Mouse (Mus musculus) forebrain, embryonic 10.5 days (tissue): ENCODE data around the gene Pax6. TPM values are rescaled to one million over a fixed set of nuclear protein-coding genes. Genes with fewer than 3 reads are reported as not detected.

Experiments
- DNase-seq: peaks from one replicate; pipeline ENCODE4 v3.0.0-alpha.2; 2017; ENCODE audit warnings: low spot score; ENCODE audit errors: extremely low spot score
- H3K27ac ChIP-seq: fragments of 300-500 bp; sonication (generic); 2 replicates; pipeline ENCODE4 v1.5.1; 2016; ENCODE audit warnings: mild to moderate bottlenecking
- H3K27me3 ChIP-seq: fragments of 300-500 bp; sonication (generic); 2 replicates; pipeline ENCODE4 v1.6.1; 2016; ENCODE audit warnings: mild to moderate bottlenecking; ENCODE audit not compliant: poor library complexity, severe bottlenecking
- H3K36me3 ChIP-seq: fragments of 300-500 bp; sonication (generic); replicated peaks from 2 replicates; pipeline ENCODE4 v1.6.1; 2016; ENCODE audit warnings: mild to moderate bottlenecking, moderate library complexity
- H3K4me1 ChIP-seq: fragments of 300-500 bp; sonication (generic); 2 replicates; pipeline ENCODE4 v1.6.1; 2016
- H3K4me3 ChIP-seq: fragments of 300-500 bp; sonication (generic); 2 replicates; pipeline ENCODE4 v1.5.1; 2016; ENCODE audit warnings: mild to moderate bottlenecking, moderate library complexity
- H3K9me3 ChIP-seq: fragments of 300-500 bp; sonication (generic); 2 replicates; pipeline ENCODE4 v1.6.1; 2016; ENCODE audit warnings: mild to moderate bottlenecking, moderate library complexity
- WGBS: fragments of 180-500 bp; shearing (Covaris S2); methylation state at CpG from one replicate; pipeline ENCODE4 v1.1.7; 2016; 5-methylcytosine and 5-hydroxymethylcytosine counted together
- polyA plus RNA-seq: library from polyadenylated mRNA; unstranded; fragments of >200 nt; fragmentation: Nextera tagmentation; extraction: Ambion mirVana; gene quantifications from 2 replicates; pipeline ENCODE4 v1.2.1, GENCODE M21; 2016

The Pax6 gene
- polyA plus RNA-seq, 1 experiment from 2014 or later, result 76.8 TPM

DNA sequence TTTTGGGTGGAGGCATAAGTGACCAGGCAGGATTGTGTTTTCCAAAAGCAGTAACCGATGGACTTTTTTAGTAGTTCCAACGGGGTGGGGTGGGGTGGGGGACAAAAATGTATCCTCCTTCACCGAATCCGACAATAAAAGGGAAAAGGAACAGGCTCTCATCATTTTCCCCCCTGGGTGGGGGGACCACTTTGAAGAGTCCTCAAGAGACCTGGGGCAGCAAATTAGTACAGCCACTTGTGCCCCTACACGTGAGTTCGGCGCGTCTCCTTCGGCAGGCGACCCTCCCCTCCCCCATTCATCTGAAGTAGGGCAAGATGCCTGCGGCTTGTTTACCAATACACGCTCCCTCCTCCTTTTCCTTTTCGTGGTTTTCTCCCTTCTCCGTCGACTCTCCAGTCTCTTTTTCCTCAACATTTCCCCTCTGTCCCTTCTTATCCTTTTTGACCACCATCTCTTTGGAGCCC, 20.6 kb downstream of the Pax6 start:
- under 1% methylated on average over 15 of the region's 15 CpGs for WGBS
- no peak for DNase-seq
- Histone ChIP-seq H3K9me3 (no peaks in the 10 kb centered on the region), H3K36me3 (peaks cover 66% of the 10 kb centered on the region), H3K4me1 (peaks cover 91% of the 10 kb centered on the region), H3K27ac (peak overlapping the region; percentile 89), H3K4me3 (peak overlapping the region; percentile 45), H3K27me3 (peaks cover 95% of the 10 kb centered on the region)

DNA sequence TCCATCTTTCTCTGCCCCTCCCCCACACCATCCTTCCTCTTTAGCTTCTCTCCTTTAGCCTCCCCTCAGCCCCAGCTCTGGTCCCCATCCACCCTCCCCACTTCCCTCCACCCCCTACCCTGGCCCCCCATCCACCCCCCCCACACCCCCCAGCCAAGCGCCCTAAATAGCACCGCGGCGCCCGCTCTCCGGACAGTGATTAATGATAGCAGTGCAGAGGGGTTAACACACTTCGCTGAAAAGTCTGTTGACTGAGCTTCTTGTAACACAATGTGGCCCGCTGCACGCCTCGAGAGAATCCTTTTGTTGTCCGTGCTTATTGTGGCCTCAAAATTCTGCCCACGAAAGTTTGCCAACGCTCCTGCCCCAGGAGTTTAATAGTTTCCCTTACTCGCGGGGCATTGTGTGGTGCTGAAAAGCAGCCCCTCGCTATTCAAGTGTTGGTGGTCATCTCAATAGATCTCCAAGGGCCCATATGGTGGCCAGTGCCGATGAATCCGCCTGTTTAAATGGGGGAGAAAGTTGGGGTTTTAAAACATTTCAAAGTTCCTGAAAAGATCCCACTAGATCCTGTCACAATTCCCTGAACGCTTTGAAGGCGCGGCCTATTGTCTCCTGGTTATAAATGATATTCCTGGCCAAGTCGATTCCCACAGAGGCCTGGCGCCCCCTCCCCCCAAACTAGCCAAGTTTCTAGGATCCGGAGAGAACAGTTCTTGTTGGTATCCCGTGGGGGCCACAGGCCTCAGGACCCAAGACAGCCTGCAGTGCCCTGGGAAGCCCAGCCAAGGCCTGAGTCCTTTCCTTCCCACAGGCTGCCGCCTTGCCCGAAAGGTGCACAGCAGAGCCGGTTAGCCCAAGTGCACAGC, 21.3 kb downstream of the Pax6 start:
- Histone ChIP-seq H3K4me3 (peak overlapping the region; percentile 45), H3K9me3 (no peaks in the 10 kb centered on the region), H3K4me1 (peaks cover 86% of the 10 kb centered on the region), H3K36me3 (peaks cover 68% of the 10 kb centered on the region), H3K27ac (peak overlapping the region; percentile 89), H3K27me3 (peaks cover 88% of the 10 kb centered on the region)
- peak; percentile 62 for DNase-seq
- 2% methylated on average over 28 of the region's 28 CpGs for WGBS

- Histone ChIP-seq H3K36me3 (peaks cover 68% of the 10 kb centered on the region), H3K4me1 (peaks cover 73% of the 10 kb centered on the region), H3K9me3 (no peaks in the 10 kb centered on the region), H3K4me3 (no peak overlapping the region), H3K27me3 (peaks cover 76% of the 10 kb centered on the region), H3K27ac (peak overlapping the region; percentile 63)
- WGBS, result 15% methylated on average over 10 of the region's 10 CpGs
- DNase-seq, result no peak
Observed at GRCm38 (mm10) chr2:105691296-105691695, 22.6 kb downstream of the Pax6 start.

DNA sequence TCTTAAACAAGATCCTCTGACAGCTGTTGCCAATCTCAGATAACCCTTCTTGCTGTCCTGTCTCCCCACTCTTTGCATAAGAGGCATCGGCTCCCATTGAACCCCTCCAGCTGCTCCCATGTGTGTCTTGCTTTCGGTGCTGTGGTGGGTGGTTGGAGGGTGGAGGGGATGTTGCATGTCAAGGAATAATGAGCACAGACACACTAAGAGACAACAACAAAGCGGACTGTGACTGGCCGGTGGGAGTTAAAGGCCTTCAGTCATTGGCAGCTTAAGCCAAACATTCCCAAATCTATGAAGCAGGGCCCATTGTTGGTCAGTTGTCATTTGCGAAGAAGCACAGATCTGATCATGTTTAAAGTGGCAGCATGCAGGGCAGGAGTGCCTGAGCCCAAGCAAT, 29.0 kb downstream of the Pax6 start:
- H3K4me1 ChIP-seq, result peaks cover 21% of the 10 kb centered on the region
- peaks cover 81% of the 10 kb centered on the region for H3K36me3 ChIP-seq
- no peaks in the 10 kb centered on the region for H3K9me3 ChIP-seq
- no peak for DNase-seq
- 80% methylated on average over 5 of the region's 5 CpGs for WGBS
- H3K27me3 ChIP-seq, result peaks cover 11% of the 10 kb centered on the region
- no peak overlapping the region for H3K4me3 ChIP-seq
- 0 out of 2 replicates have a peak overlapping the region, but pooled peaks have one; percentile 44 for H3K27ac ChIP-seq

- Histone ChIP-seq H3K27me3 (peaks cover 2% of the 10 kb centered on the region), H3K9me3 (no peaks in the 10 kb centered on the region), H3K27ac (0 out of 2 replicates have a peak overlapping the region, but pooled peaks have one; percentile 8), H3K4me1 (peaks cover 21% of the 10 kb centered on the region), H3K4me3 (no peak overlapping the region), H3K36me3 (peaks cover 72% of the 10 kb centered on the region)
- 78% methylated on average over 2 of the region's 2 CpGs for WGBS
- DNase-seq, result no peak
Observed at GRCm38 (mm10) chr2:105698631-105699030, 29.9 kb downstream of the Pax6 start.

GRCm38 (mm10) chr2:105701781-105702180, 33.1 kb downstream of the Pax6 start:
- no peaks in the 10 kb centered on the region for H3K9me3 ChIP-seq
- no peaks in the 10 kb centered on the region for H3K27me3 ChIP-seq
- no peak overlapping the region for H3K4me3 ChIP-seq
- DNase-seq, result no peak
- no peak overlapping the region for H3K27ac ChIP-seq
- peaks cover 40% of the 10 kb centered on the region for H3K36me3 ChIP-seq
- peaks cover 22% of the 10 kb centered on the region for H3K4me1 ChIP-seq
- 73% methylated on average over 4 of the region's 4 CpGs for WGBS

- WGBS, result 73% methylated on average over 10 of the region's 10 CpGs
- H3K27me3 ChIP-seq, result no peaks in the 10 kb centered on the region
- H3K4me3 ChIP-seq, result no peak overlapping the region
- peaks cover 32% of the 10 kb centered on the region for H3K36me3 ChIP-seq
- no peaks in the 10 kb centered on the region for H3K9me3 ChIP-seq
- H3K4me1 ChIP-seq, result peaks cover 20% of the 10 kb centered on the region
- no peak overlapping the region for H3K27ac ChIP-seq
- no peak for DNase-seq
Observed at GRCm38 (mm10) chr2:105702586-105702985, 33.9 kb downstream of the Pax6 start.

- Histone ChIP-seq H3K4me3 (no peak overlapping the region), H3K27me3 (no peaks in the 10 kb centered on the region), H3K9me3 (no peaks in the 10 kb centered on the region), H3K36me3 (peaks cover 8% of the 10 kb centered on the region), H3K4me1 (peaks cover 15% of the 10 kb centered on the region), H3K27ac (no peak overlapping the region)
- WGBS, result 63% methylated on average over 2 of the region's 2 CpGs
- DNase-seq, result no peak
Observed at GRCm38 (mm10) chr2:105705320-105705719, 36.6 kb downstream of the Pax6 start.

GRCm38 (mm10) chr2:105709126-105709525, 40.4 kb downstream of the Pax6 start:
- DNase-seq, result no peak
- Histone ChIP-seq H3K27me3 (no peaks in the 10 kb centered on the region), H3K9me3 (no peaks in the 10 kb centered on the region), H3K36me3 (peaks cover 5% of the 10 kb centered on the region), H3K4me1 (peaks cover 2% of the 10 kb centered on the region; the same call in 1 of the 2 replicates), H3K27ac (no peak overlapping the region), H3K4me3 (no peak overlapping the region)
- WGBS, result 93% methylated on average over 3 of the region's 3 CpGs

DNA sequence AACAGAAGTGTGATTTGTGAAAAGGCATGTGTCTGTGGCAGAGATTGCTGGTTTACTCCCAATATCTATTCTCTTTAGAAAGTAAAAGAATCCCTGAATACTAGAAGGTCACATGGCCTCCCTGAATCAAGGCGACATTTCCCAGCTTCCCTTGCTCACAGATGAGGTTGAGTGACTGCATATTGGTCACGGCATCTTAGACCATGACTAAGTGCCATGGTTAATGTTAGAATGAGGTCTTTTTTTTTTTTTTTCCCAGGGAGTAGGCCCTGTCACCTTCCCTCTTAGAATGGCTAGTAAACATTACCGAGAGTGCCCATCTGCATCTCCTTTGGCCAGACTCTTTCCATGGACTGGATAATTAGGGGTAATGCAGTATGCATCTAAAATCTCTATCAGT, 41.8 kb downstream of the Pax6 start:
- Histone ChIP-seq H3K4me1 (peaks cover 11% of the 10 kb centered on the region), H3K27ac (no peak overlapping the region), H3K4me3 (no peak overlapping the region), H3K9me3 (no peaks in the 10 kb centered on the region), H3K36me3 (peaks cover 5% of the 10 kb centered on the region), H3K27me3 (peaks cover 5% of the 10 kb centered on the region; the same call in 1 of the 2 replicates)
- DNase-seq, result no peak
- 87% methylated on average over 3 of the region's 3 CpGs for WGBS

DNA sequence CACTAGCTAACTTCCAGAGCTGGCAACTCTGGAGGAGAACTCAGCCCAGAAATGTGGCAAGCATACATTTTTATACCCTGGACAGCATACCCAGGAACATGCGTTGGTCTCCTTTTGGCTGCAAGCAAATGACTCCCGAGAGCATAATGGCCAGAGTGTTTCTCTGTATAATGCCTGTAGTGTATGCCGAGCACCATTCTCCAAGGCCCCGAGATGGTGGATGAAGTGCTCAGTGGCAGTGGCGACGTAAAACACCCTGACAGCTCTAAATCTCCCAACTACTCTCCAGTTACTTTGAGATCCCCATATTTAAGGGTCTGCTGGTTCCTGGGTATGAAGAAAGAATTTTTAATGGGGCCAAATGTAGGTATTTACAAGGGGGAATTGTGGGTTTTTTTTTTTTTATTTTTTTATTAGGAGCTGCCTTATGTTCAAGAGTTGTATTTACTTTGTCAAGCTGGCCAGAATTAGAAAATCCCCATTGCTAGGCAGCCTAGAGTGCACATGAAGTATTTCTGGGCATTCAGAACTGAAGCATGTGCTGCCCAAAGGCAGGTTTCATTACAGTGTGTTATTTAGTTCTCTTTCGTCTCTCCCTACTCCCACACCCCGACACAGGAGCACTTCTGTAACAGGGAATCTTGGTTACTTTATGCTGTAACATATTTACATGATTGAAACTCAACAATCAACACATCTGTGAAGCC, 46.9 kb downstream of the Pax6 start:
- peaks cover 17% of the 10 kb centered on the region for H3K27me3 ChIP-seq
- peaks cover 61% of the 10 kb centered on the region for H3K4me1 ChIP-seq
- peaks cover 5% of the 10 kb centered on the region for H3K36me3 ChIP-seq
- no peak for DNase-seq
- peak overlapping the region; percentile 45; the same call in 1 of the 2 replicates for H3K27ac ChIP-seq
- no peaks in the 10 kb centered on the region for H3K9me3 ChIP-seq
- no peak overlapping the region for H3K4me3 ChIP-seq
- WGBS, result 72% methylated on average over 8 of the region's 8 CpGs

DNA sequence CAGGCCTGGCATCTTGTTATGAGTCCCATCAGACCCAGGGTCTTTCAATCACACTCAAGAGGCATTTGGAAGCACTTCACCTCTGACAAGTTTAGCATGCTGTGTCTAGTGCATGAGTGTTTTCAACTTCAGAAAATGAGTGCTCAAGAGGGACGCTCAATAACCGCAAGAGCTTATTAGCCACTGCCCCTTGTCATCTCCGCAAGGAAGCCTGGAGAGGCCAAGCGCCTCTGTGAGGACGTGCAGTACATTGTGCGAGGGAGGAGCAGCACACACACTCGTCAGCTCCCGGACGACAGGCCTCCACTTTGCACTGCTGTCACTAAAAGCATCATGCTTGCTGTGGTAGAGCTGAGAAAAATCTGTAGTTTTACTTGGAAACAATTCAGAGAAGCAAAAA, 58.0 kb downstream of the Pax6 start:
- Histone ChIP-seq H3K36me3 (no peaks in the 10 kb centered on the region; the same call in 1 of the 2 replicates), H3K27me3 (peaks cover 51% of the 10 kb centered on the region), H3K9me3 (no peaks in the 10 kb centered on the region), H3K4me1 (peaks cover 18% of the 10 kb centered on the region), H3K4me3 (no peak overlapping the region), H3K27ac (no peak overlapping the region)
- DNase-seq, result no peak
- WGBS, result 79% methylated on average over 9 of the region's 9 CpGs

DNA sequence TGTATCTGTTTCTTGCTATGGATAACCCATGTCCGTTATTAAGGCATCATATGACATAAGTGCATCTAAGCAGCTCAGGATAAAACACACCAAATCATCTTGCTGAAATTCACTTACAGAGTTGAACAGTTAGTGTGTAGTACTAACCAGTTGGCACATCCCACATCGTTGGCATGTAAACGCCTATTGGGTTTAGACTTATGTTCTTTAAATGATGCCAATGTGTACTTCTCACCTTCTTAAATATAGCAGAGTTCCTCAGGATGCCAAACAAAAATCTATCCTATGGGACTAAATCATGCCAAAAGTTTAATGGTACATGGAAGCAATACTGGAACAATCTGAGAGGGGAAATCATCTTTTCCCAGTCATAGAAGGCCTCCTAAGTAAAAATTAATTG, 62.0 kb downstream of the Pax6 start:
- H3K4me3 ChIP-seq, result no peak overlapping the region
- no peak overlapping the region for H3K27ac ChIP-seq
- H3K27me3 ChIP-seq, result peaks cover 30% of the 10 kb centered on the region
- no peaks in the 10 kb centered on the region; the same call in 1 of the 2 replicates for H3K36me3 ChIP-seq
- DNase-seq, result no peak
- no peaks in the 10 kb centered on the region for H3K9me3 ChIP-seq
- peaks cover 6% of the 10 kb centered on the region for H3K4me1 ChIP-seq
- 97% methylated on average over 3 of the region's 3 CpGs for WGBS
